Mouse (Mus musculus) embryonic stem cell, embryonic (primary cell): ENCODE data around the gene Abcc1.

Experiments used
- CTCF ChIA-PET, 4 experiments: fragments of 300-600 bp in 2 of 4; fragments of 350-600 bp in 2 of 4; sonication (Branson Sonifier 250); formaldehyde crosslinking; loops; one replicate each; lab custom pipeline; 2022; ENCODE audit warnings: inconsistent platforms in 2 of 4; lab: Charles Lee
- POLR2A ChIA-PET, 4 experiments: fragments of 300-600 bp in 2 of 4; fragments of 350-600 bp in 2 of 4; sonication (Branson Sonifier 250); formaldehyde crosslinking; loops; one replicate each; lab custom pipeline; 2022; ENCODE audit warnings: antibody characterized with exemption in 4 of 4, inconsistent platforms in 1 of 4; lab: Charles Lee

The Abcc1 gene

GRCm38 (mm10) chr16:14365457-14365856 lies 4.1 kb downstream of the Abcc1 start:
- CTCF ChIA-PET: interaction anchor here in 1 of 4 experiments (0.6 to 0.7 kb wide), 2 partner anchors 1216 to 1486 kb away, joined by 3 read pairs; no protein-coding TSS in a partner anchor
- POLR2A ChIA-PET: interaction anchor here in 3 of 4 experiments (0.6 to 1.4 kb wide), 8 partner anchors 11 to 206 kb away, joined by 3 to 5 read pairs (median 3); partner anchors contain the start of gene Fopnl (in 1 of the 3)

GRCm38 (mm10) chr16:14366017-14366416 lies 4.7 kb downstream of the Abcc1 start:
- POLR2A ChIA-PET: interaction anchor here in 2 of 4 experiments (0.7 to 1.5 kb wide), 11 partner anchors 9 to 463 kb away, joined by 3 to 5 read pairs (median 3); partner anchors contain the start of genes Fopnl (in 2 of the 2), Mpv17l (in 1 of the 2) and Pdxdc1 (in 1 of the 2)
- CTCF ChIA-PET: interaction anchor here in 2 of 4 experiments (0.6 to 1.0 kb wide), 3 partner anchors 129 to 1487 kb away, joined by 3 read pairs; no protein-coding TSS in a partner anchor

- POLR2A ChIA-PET: interaction anchor here in 3 of 4 experiments (0.7 to 4.8 kb wide), 12 partner anchors 8 to 794 kb away, joined by 3 to 37 read pairs (median 3); partner anchors contain the start of genes Abcc1 (in 1 of the 3) and Fopnl (in 1 of the 3)
These were observed 10.0 kb downstream of the Abcc1 start for GRCm38 (mm10) chr16:14371367-14371766.

DNA sequence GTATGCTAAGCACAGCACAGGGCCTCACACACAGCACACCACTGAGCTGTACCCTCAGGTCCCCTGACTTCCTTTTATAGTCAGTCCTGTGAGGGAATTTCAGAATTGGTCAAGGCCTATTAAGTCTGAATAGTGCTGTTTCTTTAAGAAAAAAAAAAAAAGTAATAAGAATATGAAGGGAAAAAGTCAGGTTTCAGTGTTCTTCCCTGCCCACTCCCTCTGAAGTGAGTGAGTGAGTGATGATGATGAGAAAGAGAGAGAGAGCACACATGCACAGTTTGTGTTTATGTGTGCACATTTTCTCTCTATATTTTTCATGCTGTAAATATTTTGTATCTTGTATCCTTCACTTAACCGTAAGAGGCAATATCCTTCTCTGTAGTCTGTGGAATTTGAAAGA lies 11.0 kb downstream of the Abcc1 start:
- CTCF ChIA-PET: no interaction called here
- POLR2A ChIA-PET: interaction anchor here (0.6 to 4.8 kb wide), 13 partner anchors 9 to 219 kb away, joined by 3 to 37 read pairs (median 4); partner anchors contain the start of genes Fopnl (in 2 of the 4) and Abcc1 (in 1 of the 4)

More at GRCm38 (mm10) chr16:14371367-14371766, 10.0 kb downstream of the Abcc1 start:
- CTCF ChIA-PET: interaction anchor here in 1 of 4 experiments (0.7 kb wide), 1 partner anchor 62 kb away, joined by 5 read pairs; no protein-coding TSS in a partner anchor

DNA sequence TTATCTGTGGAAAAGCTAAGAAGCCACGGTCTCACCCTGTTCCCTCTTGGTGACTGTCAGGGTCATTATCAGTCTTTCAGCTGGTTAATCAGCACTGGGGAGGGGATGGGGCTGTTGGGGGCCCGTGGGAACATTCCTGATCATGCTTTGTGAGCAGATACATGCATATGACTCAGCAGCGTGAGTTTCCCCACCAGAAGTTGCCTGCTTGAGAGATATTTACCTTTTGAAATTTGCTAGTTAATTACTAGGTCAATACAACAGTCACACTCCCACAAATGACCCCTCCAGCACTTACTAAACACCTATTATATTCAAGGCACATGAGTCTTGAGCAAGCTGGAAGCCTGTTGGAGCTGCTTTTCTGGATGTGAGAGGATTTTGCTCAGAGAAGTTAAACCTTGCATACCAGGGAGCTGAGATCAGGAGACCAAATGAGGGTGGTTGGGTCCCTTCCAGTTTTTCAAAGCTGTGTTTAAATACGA lies 11.5 kb downstream of the Abcc1 start:
- CTCF ChIA-PET: interaction anchor here in 2 of 4 experiments (0.6 kb wide), 3 partner anchors 386 to 1101 kb away, joined by 3 to 5 read pairs (median 5); partner anchors contain the start of genes 2900011O08Rik (in 1 of the 2) and Ifitm7 (in 1 of the 2)
- POLR2A ChIA-PET: interaction anchor here (0.6 to 4.8 kb wide), 15 partner anchors 9 to 1262 kb away, joined by 3 to 37 read pairs (median 5); partner anchors contain the start of genes Abcc1 (in 2 of the 4) and Fopnl (in 1 of the 4)

- ChIA-PET CTCF (no interaction called here), POLR2A (interaction anchor here in 2 of 4 experiments (0.7 to 2.3 kb wide), 5 partner anchors 9 to 31 kb away, joined by 3 to 6 read pairs (median 3); partner anchors contain the start of gene Abcc1 (in 1 of the 2))
These were observed 14.6 kb downstream of the Abcc1 start for GRCm38 (mm10) chr16:14375942-14376341.

GRCm38 (mm10) chr16:14376352-14376751 lies 15.0 kb downstream of the Abcc1 start:
- ChIA-PET POLR2A (interaction anchor here in 1 of 4 experiments (0.7 to 2.3 kb wide), 4 partner anchors 9 to 23 kb away, joined by 3 to 6 read pairs (median 4); partner anchors contain the start of gene Abcc1), CTCF (no interaction called here)

DNA sequence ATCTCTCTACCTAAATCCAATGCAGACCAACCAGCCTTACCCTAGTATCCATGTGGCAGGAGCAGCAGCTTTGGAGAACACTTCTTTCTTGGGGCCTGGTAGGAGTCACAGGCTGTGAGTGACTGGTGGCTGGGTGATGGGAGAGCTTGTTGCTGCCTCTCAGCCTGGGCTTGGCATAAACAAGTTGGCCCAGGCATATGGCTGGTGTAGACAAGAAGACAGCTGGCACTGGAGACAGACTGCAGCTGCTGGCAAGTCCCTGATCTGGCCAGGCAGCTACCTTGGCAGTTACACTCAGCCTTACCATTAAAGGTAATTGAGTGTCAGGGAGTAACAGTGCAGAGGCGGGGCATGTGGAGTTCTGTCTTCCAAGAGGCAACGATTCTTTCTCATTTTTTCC lies 16.0 kb downstream of the Abcc1 start:
- POLR2A ChIA-PET: interaction anchor here in 1 of 4 experiments (0.7 kb wide), 1 partner anchor 25 kb away, joined by 3 read pairs; no protein-coding TSS in a partner anchor
- CTCF ChIA-PET: no interaction called here

DNA sequence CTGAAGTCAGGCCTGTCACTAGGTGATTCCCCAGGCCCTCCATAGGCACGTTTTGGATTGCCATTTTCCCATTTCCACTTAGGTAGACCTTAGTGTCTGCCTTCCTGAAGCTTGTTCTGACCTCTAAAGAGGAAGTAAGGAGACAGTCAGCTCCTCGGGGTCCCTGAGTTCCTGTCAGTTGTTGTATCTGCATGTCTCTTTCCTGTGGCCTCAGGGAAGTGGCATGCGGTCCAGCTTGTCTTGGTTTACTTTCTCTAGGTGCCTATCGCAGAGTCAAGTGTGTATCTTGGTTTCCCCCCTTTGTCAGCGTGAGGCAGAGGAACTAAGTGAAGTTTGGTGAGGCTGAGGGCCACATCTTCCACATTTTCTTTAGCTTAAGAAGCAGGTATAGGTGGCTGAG lies 17.3 kb downstream of the Abcc1 start:
- POLR2A ChIA-PET: interaction anchor here in 1 of 4 experiments (0.6 to 1.4 kb wide), 5 partner anchors 13 to 140 kb away, joined by 3 read pairs; partner anchors contain the start of gene Fopnl

DNA sequence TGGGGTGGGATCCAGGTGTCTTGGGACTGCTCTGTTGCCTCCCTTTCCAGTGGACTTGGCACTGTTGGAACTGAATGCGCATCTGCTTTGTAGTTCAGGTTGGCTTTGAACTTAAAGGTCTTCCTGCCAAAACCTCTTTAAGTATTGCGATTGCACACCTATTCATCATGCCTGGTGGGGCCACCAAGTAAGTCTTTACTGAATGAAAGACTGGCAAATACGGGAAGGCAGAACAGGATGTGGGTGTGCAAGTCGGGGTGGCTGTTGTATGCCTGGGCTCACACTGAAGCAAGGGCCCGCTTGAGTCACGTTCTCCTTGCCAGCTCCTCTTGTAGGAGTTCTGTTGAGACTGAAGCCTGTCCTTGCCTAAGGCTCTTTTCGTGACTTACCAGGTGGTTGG lies 18.5 kb downstream of the Abcc1 start:
- POLR2A ChIA-PET: interaction anchor here in 2 of 4 experiments (0.9 to 1.2 kb wide), 3 partner anchors 9 to 22 kb away, joined by 3 read pairs; no protein-coding TSS in a partner anchor
- CTCF ChIA-PET: interaction anchor here in 1 of 4 experiments (1.1 kb wide), 1 partner anchor 19 kb away, joined by 3 read pairs; the partner anchor contains the start of gene Abcc1

More for the DNA sequence above, 17.3 kb downstream of the Abcc1 start:
- CTCF ChIA-PET: interaction anchor here in 2 of 4 experiments (0.6 to 1.1 kb wide), 2 partner anchors 17 to 87 kb away, joined by 3 read pairs; partner anchors contain the start of gene Abcc1 (in 1 of the 2)

GRCm38 (mm10) chr16:14381061-14381665 lies 19.8 kb downstream of the Abcc1 start:
- POLR2A ChIA-PET: interaction anchor here in 3 of 4 experiments (0.5 to 1.6 kb wide), 4 partner anchors 9 to 218 kb away, joined by 3 to 11 read pairs (median 3); partner anchors contain the start of gene Abcc1 (in 1 of the 3)
- CTCF ChIA-PET: no interaction called here

- POLR2A ChIA-PET: interaction anchor here in 1 of 4 experiments (0.5 to 1.0 kb wide), 2 partner anchors 20 to 27 kb away, joined by 3 read pairs; no protein-coding TSS in a partner anchor
- CTCF ChIA-PET: interaction anchor here in 1 of 4 experiments (0.6 kb wide), 1 partner anchor 9 kb away, joined by 4 read pairs; no protein-coding TSS in a partner anchor
These were observed 37.9 kb downstream of the Abcc1 start for GRCm38 (mm10) chr16:14399303-14399702.

- ChIA-PET POLR2A (interaction anchor here in 1 of 4 experiments (1.1 kb wide), 1 partner anchor 34 kb away, joined by 3 read pairs; no protein-coding TSS in a partner anchor), CTCF (no interaction called here)
These were observed 42.1 kb downstream of the Abcc1 start for GRCm38 (mm10) chr16:14403507-14403906.

DNA sequence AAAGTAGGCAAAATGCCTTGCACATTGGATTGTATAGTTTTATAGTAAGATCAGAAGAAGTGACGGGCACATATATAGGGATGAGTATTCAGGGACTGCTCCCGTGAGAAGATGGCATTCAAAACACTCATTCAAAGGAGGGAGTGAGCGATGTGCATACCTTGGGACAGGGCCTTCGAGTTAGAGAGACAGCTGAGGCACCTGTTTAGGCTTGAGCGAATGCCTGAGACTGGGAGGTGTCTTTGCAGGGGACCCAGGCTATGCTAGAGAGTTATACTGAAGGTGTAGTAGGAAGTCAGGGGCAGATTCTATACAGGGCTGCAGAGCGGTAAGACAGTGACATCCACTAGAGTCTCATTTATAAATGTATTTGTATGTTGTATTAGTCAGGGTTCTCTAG lies 44.3 kb downstream of the Abcc1 start:
- ChIA-PET POLR2A (interaction anchor here in 1 of 4 experiments (0.5 kb wide), 1 partner anchor 91 kb away, joined by 5 read pairs; no protein-coding TSS in a partner anchor), CTCF (no interaction called here)

DNA sequence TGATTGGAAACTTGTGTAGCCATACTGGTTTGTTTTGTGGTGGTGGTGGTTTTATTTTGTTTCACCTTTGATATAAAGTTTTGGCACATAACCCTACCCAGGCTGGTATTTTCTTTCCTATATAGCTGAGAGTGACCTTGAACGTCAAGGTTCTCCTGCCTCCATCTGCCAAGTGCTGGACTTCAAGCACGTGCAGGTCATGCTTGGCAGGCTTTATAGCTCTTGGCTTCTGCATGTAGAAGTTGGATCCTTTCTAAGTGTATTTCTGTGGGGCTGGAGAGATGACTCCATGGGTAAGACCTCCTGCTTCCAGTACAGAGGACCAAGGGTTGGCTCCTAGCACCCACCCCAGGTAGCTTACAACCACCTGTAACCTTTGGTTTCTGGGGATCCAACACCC lies 47.8 kb downstream of the Abcc1 start:
- ChIA-PET POLR2A (no interaction called here), CTCF (no interaction called here)

DNA sequence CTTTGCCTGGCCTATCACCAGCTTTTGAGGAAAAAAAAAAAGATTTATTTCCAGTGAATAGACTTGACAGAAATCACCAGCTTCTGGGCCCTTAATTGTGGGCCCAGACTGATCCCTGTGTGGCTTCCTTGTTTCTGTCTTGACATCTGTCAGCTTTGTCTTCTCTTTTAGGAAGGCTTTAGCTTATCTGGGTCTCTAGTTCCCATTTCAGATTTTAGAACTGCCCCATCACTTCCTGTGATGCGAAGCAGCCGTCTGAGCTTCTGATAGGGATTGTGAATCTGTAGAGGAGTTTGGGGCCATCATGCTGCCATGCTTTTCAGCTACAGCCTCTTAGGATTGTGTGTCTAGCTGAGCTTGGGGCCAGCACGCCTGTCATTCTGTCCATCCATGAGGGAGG lies 48.4 kb downstream of the Abcc1 start:
- POLR2A ChIA-PET: no interaction called here
- CTCF ChIA-PET: no interaction called here

DNA sequence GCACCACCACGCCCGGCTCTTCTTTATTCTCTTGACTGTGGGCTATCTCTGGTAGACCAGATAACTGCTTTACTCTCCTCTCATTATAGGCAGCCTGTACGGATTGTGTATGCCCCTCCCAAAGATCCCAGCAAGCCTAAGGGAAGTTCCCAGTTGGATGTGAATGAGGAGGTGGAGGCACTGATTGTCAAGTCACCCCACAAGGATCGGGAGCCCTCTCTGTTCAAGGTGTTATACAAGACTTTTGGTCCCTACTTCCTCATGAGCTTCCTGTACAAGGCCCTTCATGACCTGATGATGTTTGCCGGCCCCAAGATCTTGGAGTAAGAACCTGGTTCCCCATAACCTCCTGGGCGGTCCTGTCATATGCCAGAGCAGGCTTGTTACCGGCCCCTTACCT lies 49.3 kb downstream of the Abcc1 start:
- ChIA-PET POLR2A (no interaction called here), CTCF (no interaction called here)

GRCm38 (mm10) chr16:14411156-14411555 lies 49.8 kb downstream of the Abcc1 start:
- CTCF ChIA-PET: no interaction called here
- POLR2A ChIA-PET: no interaction called here
